Comparison of ENCODE assay signal across 13 mouse cellular contexts in the genomic region with DNA sequence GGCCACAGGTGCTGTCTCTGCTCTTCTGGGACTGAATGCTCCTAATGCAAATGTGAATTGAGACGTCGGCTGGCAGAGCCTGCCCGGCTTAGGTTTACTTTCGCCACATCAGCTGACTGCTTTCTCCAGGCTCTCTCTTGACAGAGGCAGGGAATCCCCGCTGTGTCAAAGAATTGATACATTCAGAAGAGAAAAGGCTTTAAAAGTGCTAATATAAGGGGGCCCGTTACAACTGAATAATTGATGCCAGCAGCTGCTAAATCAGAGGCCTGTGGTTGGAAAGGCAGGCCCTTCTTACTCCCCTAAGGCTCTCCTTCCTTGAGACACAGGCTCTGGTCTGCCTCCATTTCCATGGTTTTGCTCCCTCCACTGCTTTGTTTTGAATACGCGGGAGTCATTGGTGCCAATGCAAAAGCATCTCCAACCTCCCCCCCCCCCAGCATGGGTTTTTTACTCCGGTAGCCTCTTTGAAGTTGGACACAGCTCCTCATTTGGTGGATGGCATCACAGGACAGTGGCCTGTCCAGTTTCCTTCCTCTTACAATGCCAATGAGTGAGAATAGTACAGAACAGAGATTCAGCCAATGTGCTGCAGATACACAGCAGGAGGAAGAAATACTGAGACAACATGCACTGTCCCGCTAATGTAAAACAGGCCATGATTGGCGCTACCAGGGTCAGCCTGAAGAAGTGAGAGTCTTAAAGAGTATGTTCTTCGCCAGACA. TPM values are rescaled to one million over a fixed set of nuclear protein-coding genes. Genes with fewer than 3 reads are reported as not detected.
DNase-seq lines count a peak whose midpoint lies in the region; ATAC-seq lines count a peak whose summit lies in the region.
"Had no signal": no experiment of that assay in that cellular context is flagged by ENCODE, and none has a peak within 500 bp of the region (broad histone marks: within the 10 kb centered on the region; RNA-seq: fewer than 3 reads in every experiment).

No protein-coding gene starts in this region.

- H3K36me3 ChIP-seq in neural tube, embryonic 11.5 days (ENCODE audit: control insufficient read depth, insufficient read depth, low read length) = no peaks in the 10 kb centered on the region
- H3K36me3 ChIP-seq in forebrain, embryonic 16.5 days (ENCODE audit: control insufficient read depth, insufficient read depth) = no peaks in the 10 kb centered on the region
- H3K36me3 ChIP-seq in midbrain, embryonic 10.5 days = no peaks in the 10 kb centered on the region
- H3K36me3 ChIP-seq: G1E had no signal

- 0 out of 2 replicates have a peak, but pooled peaks cover 9% of the 10 kb centered on the region for H3K4me1 ChIP-seq in neural tube, embryonic 11.5 days (ENCODE audit: control insufficient read depth, insufficient read depth, low read length)
- peaks cover 7% of the 10 kb centered on the region; the same call in 1 of the 2 replicates for H3K4me1 ChIP-seq in forebrain, embryonic 16.5 days (replicated peaks; ENCODE audit: control insufficient read depth, insufficient read depth, low read length)
- H3K4me1 ChIP-seq in midbrain, embryonic 10.5 days = peaks cover 13% of the 10 kb centered on the region

- H3K9me3 ChIP-seq in neural tube, embryonic 11.5 days (ENCODE audit: control insufficient read depth, low read length) = no peaks in the 10 kb centered on the region
- H3K9me3 ChIP-seq in forebrain, embryonic 16.5 days (ENCODE audit: control insufficient read depth, low read length) = no peaks in the 10 kb centered on the region
- H3K9me3 ChIP-seq in midbrain, embryonic 10.5 days (replicated peaks) = no peaks in the 10 kb centered on the region
- H3K9me3 ChIP-seq: G1E had no signal

- no peak overlapping the region for H3K9ac ChIP-seq in neural tube, embryonic 11.5 days (ENCODE audit: low read length)
- no peak overlapping the region for H3K9ac ChIP-seq in forebrain, embryonic 16.5 days (replicated peaks; ENCODE audit: low read depth, low read length)

- peak; percentile 38 for DNase-seq in neural tube, embryonic 11.5 days (ENCODE audit: low spot score)
- DNase-seq in neural tube, embryonic 10.5 days (ENCODE audit: extremely low spot score, low spot score) = no peak
- peak; percentile 54 for DNase-seq in midbrain, embryonic 10.5 days (ENCODE audit: low spot score)
- DNase-seq in retina, postnatal 1 day = peak; percentile 28
- DNase-seq in thymus, adult 18-20 months = no peak
- no peak for DNase-seq in adrenal gland, postnatal 14 days
- DNase-seq: cerebellum, postnatal 14 days; heart, postnatal 36 days; kidney, adult 2 months; right cerebral cortex, adult 18-20 months had no signal

- no peaks in the 10 kb centered on the region for H3K27me3 ChIP-seq in neural tube, embryonic 11.5 days (ENCODE audit: control insufficient read depth, insufficient read depth, low read length)
- no peaks in the 10 kb centered on the region for H3K27me3 ChIP-seq in forebrain, embryonic 16.5 days (replicated peaks; ENCODE audit: control insufficient read depth, insufficient read depth, low read length)
- peaks cover 4% of the 10 kb centered on the region; the same call in 1 of the 2 replicates for H3K27me3 ChIP-seq in midbrain, embryonic 10.5 days (ENCODE audit: low read depth, poor library complexity, severe bottlenecking)

- peak; percentile 91 for ATAC-seq in neural tube, embryonic 11.5 days (ENCODE audit: insufficient read depth, low FRiP score, low TSS enrichment)
- peak; percentile 84 for ATAC-seq in forebrain, embryonic 16.5 days
- ATAC-seq in monocyte, adult 5-6 weeks (replicated peaks; ENCODE audit: insufficient number of reproducible peaks, low FRiP score, low TSS enrichment, poor library complexity, severe bottlenecking) = no peak

- peak overlapping the region; percentile 60; the same call in 1 of the 2 replicates for H3K27ac ChIP-seq in neural tube, embryonic 11.5 days (ENCODE audit: low read depth, low read length)
- no peak overlapping the region for H3K27ac ChIP-seq in forebrain, embryonic 16.5 days (ENCODE audit: low read length)
- peak overlapping the region; percentile 69 for H3K27ac ChIP-seq in midbrain, embryonic 10.5 days (replicated peaks)

- H3K4me3 ChIP-seq in neural tube, embryonic 11.5 days (ENCODE audit: low read depth, low read length) = no peak overlapping the region
- H3K4me3 ChIP-seq in forebrain, embryonic 16.5 days (replicated peaks; ENCODE audit: low read length) = no peak overlapping the region
- H3K4me3 ChIP-seq in midbrain, embryonic 10.5 days = no peak overlapping the region

- no peak overlapping the region for H3K4me2 ChIP-seq in neural tube, embryonic 11.5 days (ENCODE audit: low read depth)
- H3K4me2 ChIP-seq in forebrain, embryonic 16.5 days (ENCODE audit: low read length) = no peak overlapping the region

- 40% methylated on average over 12 of the region's 12 CpGs for WGBS in neural tube, embryonic 11.5 days
- WGBS in forebrain, embryonic 16.5 days = 27% methylated on average over 12 of the region's 12 CpGs
- 33% methylated on average over 12 of the region's 12 CpGs for WGBS in midbrain, embryonic 10.5 days

RNA-seq across cellular contexts. Expression of a gene that starts 18.9 kb away (rescaled TPM):
- polyA plus RNA-seq in neural tube, embryonic 11.5 days (2014; fragmentation: Nextera tagmentation; extraction: Ambion mirVana) = 1.7 and 2.1 TPM in 2 replicates
- polyA plus RNA-seq in forebrain, embryonic 16.5 days (2015; fragmentation: Nextera tagmentation; extraction: Ambion mirVana) = 1.5 and 2.0 TPM in 2 replicates
- 1.3 TPM in 2 replicates for polyA plus RNA-seq in midbrain, embryonic 10.5 days (2016; fragmentation: Nextera tagmentation; extraction: Ambion mirVana)
- total RNA-seq in adrenal gland, postnatal 14 days (2021) = 3.0 and 3.9 TPM in 2 replicates
- total RNA-seq in monocyte, adult 5-6 weeks (2017) = 0.58 TPM in 1 of 3 replicates, not detected in the others

RNA-seq across cellular contexts. Expression of a gene that starts 32.2 kb away (rescaled TPM):
- 271 and 289 TPM in 2 replicates for polyA plus RNA-seq in neural tube, embryonic 11.5 days (2014; fragmentation: Nextera tagmentation; extraction: Ambion mirVana)
- 317 and 327 TPM in 2 replicates for polyA plus RNA-seq in forebrain, embryonic 16.5 days (2015; fragmentation: Nextera tagmentation; extraction: Ambion mirVana)
- 125 and 148 TPM in 2 replicates for polyA plus RNA-seq in midbrain, embryonic 10.5 days (2016; fragmentation: Nextera tagmentation; extraction: Ambion mirVana)
- 111 and 115 TPM in 2 replicates for total RNA-seq in adrenal gland, postnatal 14 days (2021)
- 73.2 to 86.9 TPM (median 83.8 TPM) in 3 replicates for total RNA-seq in monocyte, adult 5-6 weeks (2017)
- polyA plus RNA-seq: G1E had no signal

Comparison
In these comparisons a context has a peak if more than half of its experiments do, and no peak if none do; other contexts are left out.
1. DNase-seq: peak in neural tube, embryonic 11.5 days (single experiment), midbrain, embryonic 10.5 days (single experiment) and retina, postnatal 1 day (single experiment); none in neural tube, embryonic 10.5 days (single experiment), thymus, adult 18-20 months (0 of 2) and adrenal gland, postnatal 14 days (single experiment).